10 mouse cellular contexts compared by ENCODE assay signal in the genomic region with DNA sequence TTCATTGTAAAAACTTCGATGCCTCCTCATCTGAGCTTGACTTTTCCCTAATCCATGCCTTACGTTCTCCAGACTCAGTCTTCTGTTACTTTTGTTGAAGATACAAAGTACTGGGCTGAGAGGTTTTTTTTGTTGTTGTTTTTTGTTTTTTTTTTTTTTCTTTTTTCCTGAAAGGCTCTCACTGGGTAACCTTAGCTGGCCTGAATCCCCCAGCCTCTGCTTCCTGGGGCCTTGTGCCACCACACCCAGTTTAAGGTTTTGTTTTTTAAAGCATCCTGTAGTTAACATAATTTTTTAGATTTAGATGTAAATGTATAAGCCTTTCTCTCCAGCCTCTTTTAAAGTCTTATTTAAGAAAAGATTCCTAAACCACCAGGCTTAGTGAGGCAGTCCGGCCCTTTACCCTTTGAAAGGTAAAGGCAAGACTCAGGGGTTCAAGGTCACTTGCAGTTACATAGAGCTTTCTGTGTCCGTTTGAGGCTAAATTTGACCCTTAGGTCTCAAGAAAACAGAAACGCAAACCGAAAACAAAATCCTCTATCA. TPM values are rescaled to one million over a fixed set of nuclear protein-coding genes. Genes with fewer than 3 reads are reported as not detected.
DNase-seq lines count a peak whose midpoint lies in the region; ATAC-seq and TF ChIP-seq lines count a peak whose summit lies in the region.
"Had no signal": no experiment of that assay in that cellular context is flagged by ENCODE, and none has a peak within 500 bp of the region (broad histone marks: within the 10 kb centered on the region; RNA-seq: fewer than 3 reads in every experiment).

No protein-coding gene starts in this region.

- H3K9ac ChIP-seq in heart, postnatal 0 days (replicated peaks; ENCODE audit: low read depth, low read length) = no peak overlapping the region
- no peak overlapping the region for H3K9ac ChIP-seq in midbrain, embryonic 12.5 days (replicated peaks)
- H3K9ac ChIP-seq in midbrain, embryonic 15.5 days = no peak overlapping the region
- H3K9ac ChIP-seq in forebrain, embryonic 15.5 days (replicated peaks) = no peak overlapping the region

- no peaks in the 10 kb centered on the region for H3K9me3 ChIP-seq in heart, postnatal 0 days (replicated peaks; ENCODE audit: control insufficient read depth, low read length)
- no peaks in the 10 kb centered on the region for H3K9me3 ChIP-seq in midbrain, embryonic 12.5 days
- no peaks in the 10 kb centered on the region for H3K9me3 ChIP-seq in midbrain, embryonic 15.5 days
- no peaks in the 10 kb centered on the region for H3K9me3 ChIP-seq in forebrain, embryonic 15.5 days

- TF ChIP-seq EP300 in heart, postnatal 0 days (IDR thresholded peaks at IDR 0.05; ENCODE audit: low read depth) = no peak

- peak overlapping the region; percentile 55; the same call in 1 of the 2 replicates for H3K4me2 ChIP-seq in heart, postnatal 0 days (ENCODE audit: low read depth, low read length)
- 0 out of 2 replicates have a peak overlapping the region, but pooled peaks have one; percentile 44 for H3K4me2 ChIP-seq in midbrain, embryonic 12.5 days (replicated peaks)
- H3K4me2 ChIP-seq in midbrain, embryonic 15.5 days = no peak overlapping the region
- H3K4me2 ChIP-seq in forebrain, embryonic 15.5 days (replicated peaks) = no peak overlapping the region

- no peak overlapping the region for H3K4me3 ChIP-seq in heart, postnatal 0 days (ENCODE audit: low read depth, low read length)
- no peak overlapping the region for H3K4me3 ChIP-seq in midbrain, embryonic 12.5 days
- no peak overlapping the region for H3K4me3 ChIP-seq in midbrain, embryonic 15.5 days
- H3K4me3 ChIP-seq in forebrain, embryonic 15.5 days = no peak overlapping the region

- peak overlapping the region; percentile 61; the same call in 1 of the 2 replicates for H3K27ac ChIP-seq in heart, postnatal 0 days (ENCODE audit: low read depth)
- H3K27ac ChIP-seq in midbrain, embryonic 12.5 days (replicated peaks) = no peak overlapping the region
- no peak overlapping the region for H3K27ac ChIP-seq in midbrain, embryonic 15.5 days
- peak overlapping the region; percentile 70; the same call in 1 of the 2 replicates for H3K27ac ChIP-seq in forebrain, embryonic 15.5 days (replicated peaks)
- H3K27ac ChIP-seq: macrophage had no signal

- H3K36me3 ChIP-seq in heart, postnatal 0 days (replicated peaks; ENCODE audit: control insufficient read depth, insufficient read depth, low read length) = 0 out of 2 replicates have a peak, but pooled peaks cover 5% of the 10 kb centered on the region
- H3K36me3 ChIP-seq in midbrain, embryonic 12.5 days = no peaks in the 10 kb centered on the region
- H3K36me3 ChIP-seq in midbrain, embryonic 15.5 days (replicated peaks) = no peaks in the 10 kb centered on the region
- H3K36me3 ChIP-seq in forebrain, embryonic 15.5 days = no peaks in the 10 kb centered on the region

- DNase-seq in heart, postnatal 0 days (ENCODE audit: low spot score) = no peak
- no peak for DNase-seq in heart, adult 8-10 months (ENCODE audit: low spot score)
- DNase-seq in retina, embryonic 14.5 days (ENCODE audit: low spot score) = no peak
- no peak for DNase-seq in cerebellum, adult 9-11 months
- DNase-seq: left cerebral cortex, postnatal 4 days had no signal

- TF ChIP-seq CTCF in heart, postnatal 0 days (IDR thresholded peaks at IDR 0.05; ENCODE audit: low read depth) = no peak

- WGBS in heart, postnatal 0 days = 48% methylated on average over 6 of the region's 6 CpGs
- WGBS in midbrain, embryonic 12.5 days = 36% methylated on average over 6 of the region's 6 CpGs
- WGBS in midbrain, embryonic 15.5 days = 32% methylated on average over 6 of the region's 6 CpGs
- 44% methylated on average over 6 of the region's 6 CpGs for WGBS in forebrain, embryonic 15.5 days

- no peak for ATAC-seq in heart, postnatal 0 days (ENCODE audit: insufficient read depth, low read depth)
- ATAC-seq in midbrain, embryonic 12.5 days (ENCODE audit: low FRiP score, low read depth) = no peak
- no peak for ATAC-seq in midbrain, embryonic 15.5 days (replicated peaks)
- no peak for ATAC-seq in forebrain, embryonic 15.5 days (replicated peaks)

- no peaks in the 10 kb centered on the region for H3K27me3 ChIP-seq in heart, postnatal 0 days (ENCODE audit: control insufficient read depth, insufficient read depth, low read length)
- H3K27me3 ChIP-seq in midbrain, embryonic 12.5 days = no peaks in the 10 kb centered on the region
- H3K27me3 ChIP-seq in midbrain, embryonic 15.5 days (replicated peaks) = no peaks in the 10 kb centered on the region
- no peaks in the 10 kb centered on the region for H3K27me3 ChIP-seq in forebrain, embryonic 15.5 days
- H3K27me3 ChIP-seq: CH12.LX had no signal

- H3K4me1 ChIP-seq in heart, postnatal 0 days (ENCODE audit: control insufficient read depth, insufficient read depth) = no peaks in the 10 kb centered on the region
- H3K4me1 ChIP-seq in midbrain, embryonic 12.5 days = no peaks in the 10 kb centered on the region
- peaks cover 5% of the 10 kb centered on the region; the same call in 1 of the 2 replicates for H3K4me1 ChIP-seq in midbrain, embryonic 15.5 days
- H3K4me1 ChIP-seq in forebrain, embryonic 15.5 days = peaks cover 9% of the 10 kb centered on the region; the same call in 1 of the 2 replicates

RNA-seq across cellular contexts. Expression of gene Usp9x, which starts 24.3 kb away (rescaled TPM):
- 128 and 165 TPM in 2 replicates for total RNA-seq in heart, postnatal 0 days (2014; rRNA removed; ENCODE audit: low replicate concordance)
- polyA plus RNA-seq in heart, postnatal 0 days (2015; fragmentation: Nextera tagmentation; extraction: Ambion mirVana) = 13.2 and 17.1 TPM in 2 replicates
- total RNA-seq in heart, adult 8-10 months (2022) = 100 to 1,000 TPM; 152 to 199 (median 183) TPM
- polyA plus RNA-seq in midbrain, embryonic 12.5 days (2016; fragmentation: Nextera tagmentation; extraction: Ambion mirVana) = 68.8 and 72.5 TPM in 2 replicates
- 39.3 and 41.6 TPM in 2 replicates for polyA plus RNA-seq in midbrain, embryonic 15.5 days (2015; fragmentation: Nextera tagmentation; extraction: Ambion mirVana)
- polyA plus RNA-seq in forebrain, embryonic 15.5 days (2015; fragmentation: Nextera tagmentation; extraction: Ambion mirVana) = 39.7 and 40.9 TPM in 2 replicates

Comparison
In these comparisons a context has a peak if more than half of its experiments do, and no peak if none do; other contexts are left out.
1. H3K4me2 ChIP-seq: peak in heart, postnatal 0 days (single experiment) and midbrain, embryonic 12.5 days (single experiment); none in midbrain, embryonic 15.5 days (single experiment) and forebrain, embryonic 15.5 days (single experiment).
2. H3K27ac ChIP-seq: peak in heart, postnatal 0 days (single experiment) and forebrain, embryonic 15.5 days (single experiment); none in midbrain, embryonic 12.5 days (single experiment) and midbrain, embryonic 15.5 days (single experiment).